Mouse (Mus musculus) thymus, postnatal 25 days (tissue): Measurements from ENCODE around the gene Coro7.
"Not testable (repeated sequence)": the region's sequence is repeated elsewhere in the genome, so short reads cannot be mapped to it uniquely, and the experiment has no call there.

ENCODE experiments used
- DNase-seq: peaks from one replicate; pipeline ENCODE4 v3.0.0; 2022

Coro7 gene

DNA sequence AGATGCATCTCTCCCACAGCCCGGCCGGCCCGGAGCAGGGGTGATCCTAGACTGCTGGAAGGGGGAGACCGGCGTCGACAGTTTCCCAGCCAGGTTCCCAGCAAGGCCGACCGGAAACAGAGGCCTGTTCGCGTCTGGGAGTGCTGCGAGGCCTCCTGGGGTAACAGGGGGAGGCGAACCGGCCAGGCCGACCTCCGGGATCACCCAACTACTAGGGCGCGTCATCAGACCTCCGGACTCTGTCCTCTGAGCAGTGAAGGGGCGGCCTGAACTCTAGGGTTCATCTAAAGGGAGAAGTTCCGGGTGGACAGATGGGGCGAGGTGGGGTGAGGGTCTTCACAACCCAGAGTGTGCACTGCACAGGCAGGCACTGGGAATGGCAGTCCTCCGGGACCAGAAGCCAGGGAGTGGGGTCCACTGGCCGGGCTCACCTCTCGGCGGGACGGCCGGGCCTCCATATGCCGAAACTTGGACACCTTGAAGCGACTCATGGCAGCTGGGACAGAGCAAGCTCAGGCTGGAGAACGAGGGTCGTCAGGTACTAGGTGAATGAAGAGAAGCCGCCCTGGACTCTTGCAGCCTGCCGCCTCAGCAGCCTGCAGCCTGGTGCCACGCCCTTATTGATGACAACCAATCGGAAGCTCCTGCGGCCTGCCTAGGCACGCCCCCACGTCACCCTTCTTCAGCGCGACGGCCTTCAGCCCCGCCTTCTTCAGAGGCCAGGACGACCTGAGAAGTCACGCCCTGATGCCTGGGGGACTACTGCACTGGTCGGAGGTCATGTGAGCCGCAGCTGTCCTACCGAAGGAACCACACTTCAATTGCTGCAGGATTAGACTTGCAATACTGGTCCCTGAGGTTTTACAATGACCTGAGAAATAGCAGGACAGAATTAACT, at the start of gene Coro7:
Gene Coro7, minus strand, starts transcription at position 657 of the 898 bp plus-strand sequence.
- DNase-seq = peak; percentile 93

DNA sequence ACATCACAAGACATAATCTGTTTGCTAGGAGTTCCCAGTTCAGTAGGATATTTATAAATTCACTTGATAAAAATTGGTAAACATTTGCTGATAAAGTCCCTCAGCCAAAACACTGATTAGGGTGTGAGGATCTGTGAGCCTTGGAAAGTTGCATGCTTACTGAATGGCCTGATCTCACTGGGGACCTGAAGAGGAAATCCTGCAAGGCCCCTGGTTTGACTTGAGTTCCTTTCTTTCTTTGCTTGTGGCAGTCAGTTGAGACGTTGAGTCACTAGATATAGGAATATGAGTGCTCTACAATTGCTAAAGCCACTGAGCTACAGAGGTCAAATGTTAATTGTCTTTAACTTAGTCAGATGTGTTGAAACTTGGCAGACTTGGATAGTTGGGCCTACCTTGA, 48.4 kb upstream of the Coro7 start:
- no peak for DNase-seq

DNA sequence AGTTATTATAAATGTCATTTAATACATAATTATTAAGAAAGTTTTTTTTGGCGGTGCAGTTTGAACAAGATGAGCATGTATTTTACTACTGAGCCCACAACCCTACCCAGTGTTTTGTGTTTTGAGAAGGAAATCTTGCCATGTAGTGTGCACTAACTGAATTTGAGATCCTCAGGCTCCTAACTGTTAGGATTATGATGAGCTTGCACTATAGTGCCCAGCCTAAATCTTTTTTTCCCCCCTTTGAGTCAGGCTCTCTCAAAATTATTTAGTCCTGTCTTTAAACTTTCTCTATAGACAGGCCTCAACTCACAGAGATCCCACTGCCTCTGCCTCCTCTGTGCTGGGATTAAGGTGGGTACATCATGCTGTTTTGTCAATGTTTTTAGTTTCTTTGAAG, 47.9 kb upstream of the Coro7 start:
- DNase-seq = no peak

DNA sequence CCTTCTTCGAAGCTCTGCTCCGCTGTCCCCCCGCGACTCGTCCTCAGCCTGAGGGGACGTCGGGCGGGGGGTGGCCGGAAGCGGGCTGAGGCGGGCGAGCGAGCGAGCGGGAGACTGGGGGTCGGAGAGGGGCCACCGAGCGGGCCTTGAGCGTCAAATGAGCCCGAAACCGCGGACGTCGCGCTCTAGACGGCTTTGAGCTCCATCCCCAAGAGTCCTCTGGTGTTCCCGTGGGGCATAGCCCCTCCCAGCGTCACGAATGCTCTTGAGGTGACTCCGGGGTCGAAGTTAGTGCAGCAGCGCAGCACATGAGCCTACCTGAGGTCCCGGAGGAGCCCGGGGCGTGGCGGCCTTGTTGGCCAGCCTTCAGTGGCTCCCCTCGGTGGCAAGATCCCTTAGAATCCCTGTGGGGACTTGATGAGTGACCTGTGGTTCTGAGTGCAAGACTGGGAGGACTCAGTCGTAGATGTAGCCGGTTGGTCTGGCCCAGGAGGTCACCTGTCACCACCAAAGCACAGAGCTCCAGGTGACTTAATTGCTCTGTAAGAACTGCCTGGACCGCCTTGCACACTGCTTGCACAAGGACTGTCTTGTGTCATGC, 47.1 kb upstream of the Coro7 start:
- DNase-seq = no peak

DNA sequence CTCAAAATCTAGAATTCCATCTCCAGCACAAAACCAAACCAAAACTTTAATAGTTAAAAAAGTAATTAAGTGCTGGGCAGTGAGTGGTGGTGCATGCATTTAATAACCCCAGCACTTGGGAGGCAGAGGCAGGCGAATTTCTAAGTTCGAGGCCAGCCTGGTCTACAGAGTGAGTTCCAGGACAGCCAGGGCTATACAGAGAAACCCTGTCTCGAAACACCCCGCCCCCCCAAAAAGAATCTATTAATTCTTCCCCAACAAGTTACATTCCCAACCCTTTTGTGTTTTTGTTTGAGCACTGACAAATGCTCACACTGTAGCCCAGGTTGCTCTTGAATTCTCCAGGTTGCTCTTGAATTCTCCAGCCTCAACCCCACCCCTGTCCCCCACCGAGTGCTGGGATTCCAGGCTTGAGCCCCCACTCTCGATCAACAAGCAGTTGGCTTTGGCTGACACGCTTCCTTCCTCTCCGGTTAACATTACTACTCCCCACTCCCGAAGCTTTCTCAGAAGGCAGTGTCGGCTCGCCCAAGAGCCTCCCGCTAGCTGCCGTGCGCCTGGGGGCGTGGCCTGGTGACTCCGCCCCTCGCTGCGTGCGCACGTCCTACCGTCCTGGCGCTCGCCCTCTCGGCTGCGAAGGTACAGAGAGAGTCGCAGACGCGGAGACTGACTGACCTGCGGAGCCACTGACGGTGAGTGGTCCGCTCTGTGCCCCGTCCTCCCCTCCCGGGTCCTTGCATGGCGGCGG, 46.4 kb upstream of the Coro7 start, which contains the start of gene Hmox2:
Gene Hmox2, plus strand, starts transcription at position 582 of the 748 bp plus-strand sequence.
- DNase-seq = peak; percentile 97

DNA sequence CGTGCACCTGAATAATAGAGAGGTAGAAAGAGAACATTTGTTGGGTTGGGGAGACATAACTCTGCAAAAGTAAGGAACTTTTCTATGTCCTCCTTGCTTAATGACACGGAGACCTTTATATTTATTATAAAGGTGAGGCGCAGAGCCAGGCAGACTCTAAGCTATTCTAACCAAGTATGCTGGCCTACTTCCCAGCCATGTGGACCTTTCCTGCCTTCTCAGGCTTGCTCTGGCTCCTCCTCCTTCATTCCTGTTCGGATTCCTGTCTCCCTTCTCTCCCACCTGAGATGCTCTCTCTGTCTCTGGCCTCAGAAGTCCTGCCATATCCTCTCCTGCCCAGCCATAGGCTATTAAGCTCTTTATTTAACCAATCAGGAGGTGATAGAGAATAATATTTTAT, 45.7 kb upstream of the Coro7 start:
- no peak for DNase-seq

DNA sequence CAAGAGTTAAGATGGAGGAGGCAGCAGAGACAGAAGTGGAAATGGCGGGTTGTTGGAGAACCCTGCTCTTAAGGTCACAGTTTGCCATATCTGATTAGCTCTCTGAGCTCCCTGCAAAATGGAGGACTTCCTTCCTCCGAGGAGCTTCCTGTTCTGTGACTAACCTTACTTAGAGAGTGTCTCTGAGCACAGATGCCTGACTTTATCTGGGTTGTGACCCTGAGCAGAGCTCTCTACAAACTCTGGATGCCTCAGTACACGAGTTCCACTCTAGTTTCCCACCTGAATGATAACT, 43.3 kb upstream of the Coro7 start:
- peak; percentile 35 for DNase-seq

DNA sequence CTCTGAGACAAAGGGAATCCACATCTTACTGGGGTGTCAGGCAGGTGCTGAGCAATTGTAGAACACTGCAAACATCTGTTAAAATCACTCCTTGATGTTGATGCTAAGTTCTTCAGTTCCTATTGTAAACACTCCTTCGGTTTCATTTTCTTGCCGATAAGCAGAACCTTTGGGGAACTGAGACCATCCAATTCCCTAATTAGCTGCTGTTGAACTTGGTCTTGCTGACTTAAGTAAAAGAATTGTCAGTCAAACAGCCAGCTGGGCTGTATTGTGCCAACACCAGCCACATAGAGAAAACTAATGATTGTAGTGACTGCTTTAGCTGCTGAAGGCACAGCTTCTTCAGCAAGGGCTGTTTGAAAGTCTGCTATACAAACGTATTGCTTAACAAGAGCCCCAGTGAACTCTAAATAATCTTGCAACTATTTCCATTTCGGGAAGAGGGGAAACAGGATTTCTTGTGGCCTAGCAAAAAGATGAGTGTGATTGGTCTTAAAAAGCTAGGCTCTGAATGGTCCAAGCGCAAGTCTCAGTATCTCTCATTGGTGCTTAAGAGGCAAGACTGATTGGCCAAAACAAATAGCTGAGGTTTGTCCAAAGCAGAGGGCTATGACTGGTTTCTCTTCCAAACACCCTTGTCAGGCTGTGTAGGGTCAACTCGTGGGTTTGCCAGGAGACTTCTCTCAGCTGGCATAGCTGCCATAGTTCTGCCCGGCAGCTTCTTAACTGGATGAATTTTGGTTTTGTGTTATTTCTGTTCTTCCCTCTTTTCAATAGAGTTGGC, 42.7 kb upstream of the Coro7 start:
- peak; percentile 45 for DNase-seq

DNA sequence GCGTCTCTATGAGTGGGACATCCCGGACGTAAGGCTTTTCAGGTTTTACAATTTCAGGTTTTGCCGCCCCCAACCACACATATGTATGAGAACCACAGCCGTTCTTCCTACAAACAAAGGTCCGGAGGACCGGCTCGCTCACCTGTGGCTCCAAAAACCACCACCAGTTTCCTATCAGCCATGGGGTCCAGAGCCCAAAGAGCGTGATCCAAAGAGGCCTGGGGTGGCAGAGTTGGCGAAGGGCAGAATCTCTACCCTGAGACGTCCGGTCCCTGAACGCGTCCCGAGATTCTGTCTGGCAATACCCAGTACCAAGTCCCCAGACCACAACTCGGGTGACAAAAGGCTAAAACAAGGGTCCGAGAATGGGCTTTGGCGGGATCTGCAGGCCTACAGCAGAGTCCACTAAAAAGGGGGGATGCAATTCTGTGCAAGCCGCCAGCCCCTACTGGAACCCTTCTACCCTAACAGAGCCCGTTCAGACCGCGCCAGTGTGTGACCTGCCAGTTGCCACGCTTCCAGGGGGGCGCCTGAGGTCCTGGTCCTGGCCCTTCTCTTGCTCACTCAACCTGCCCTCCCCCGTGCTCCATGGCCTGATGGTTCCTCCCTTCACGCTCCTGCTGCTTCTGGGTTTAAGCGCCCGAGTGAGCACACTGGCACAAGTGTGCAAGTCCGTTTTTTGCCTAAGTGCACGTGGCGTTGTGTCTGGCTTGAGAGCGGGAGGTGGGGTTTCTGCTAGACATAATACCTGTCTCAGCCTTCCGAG, 39.4 kb upstream of the Coro7 start, which contains the start of gene Nmral1:
Gene Nmral1, minus strand, starts transcription at position 604 of the 766 bp plus-strand sequence.
- peak; percentile 66 for DNase-seq

DNA sequence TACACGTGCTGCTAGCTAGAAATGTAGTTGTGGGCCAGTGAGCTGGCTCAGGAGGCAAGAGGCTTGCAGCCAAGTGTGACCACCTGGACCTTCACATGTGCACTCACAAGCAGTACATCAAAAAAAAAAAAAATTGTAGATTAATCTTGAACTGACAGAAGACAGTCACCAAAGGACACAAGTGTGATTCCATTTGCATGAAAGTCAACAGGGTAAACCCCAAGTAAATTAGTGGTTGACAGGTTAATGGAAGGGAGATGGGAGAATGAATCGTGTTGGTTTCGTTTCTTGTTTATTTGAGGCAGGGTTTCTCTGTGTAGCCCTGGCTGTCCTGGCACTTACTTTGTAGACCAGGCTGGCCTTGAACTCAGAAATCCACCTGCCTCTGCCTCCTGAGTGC, 38.3 kb upstream of the Coro7 start:
- DNase-seq = no peak

DNA sequence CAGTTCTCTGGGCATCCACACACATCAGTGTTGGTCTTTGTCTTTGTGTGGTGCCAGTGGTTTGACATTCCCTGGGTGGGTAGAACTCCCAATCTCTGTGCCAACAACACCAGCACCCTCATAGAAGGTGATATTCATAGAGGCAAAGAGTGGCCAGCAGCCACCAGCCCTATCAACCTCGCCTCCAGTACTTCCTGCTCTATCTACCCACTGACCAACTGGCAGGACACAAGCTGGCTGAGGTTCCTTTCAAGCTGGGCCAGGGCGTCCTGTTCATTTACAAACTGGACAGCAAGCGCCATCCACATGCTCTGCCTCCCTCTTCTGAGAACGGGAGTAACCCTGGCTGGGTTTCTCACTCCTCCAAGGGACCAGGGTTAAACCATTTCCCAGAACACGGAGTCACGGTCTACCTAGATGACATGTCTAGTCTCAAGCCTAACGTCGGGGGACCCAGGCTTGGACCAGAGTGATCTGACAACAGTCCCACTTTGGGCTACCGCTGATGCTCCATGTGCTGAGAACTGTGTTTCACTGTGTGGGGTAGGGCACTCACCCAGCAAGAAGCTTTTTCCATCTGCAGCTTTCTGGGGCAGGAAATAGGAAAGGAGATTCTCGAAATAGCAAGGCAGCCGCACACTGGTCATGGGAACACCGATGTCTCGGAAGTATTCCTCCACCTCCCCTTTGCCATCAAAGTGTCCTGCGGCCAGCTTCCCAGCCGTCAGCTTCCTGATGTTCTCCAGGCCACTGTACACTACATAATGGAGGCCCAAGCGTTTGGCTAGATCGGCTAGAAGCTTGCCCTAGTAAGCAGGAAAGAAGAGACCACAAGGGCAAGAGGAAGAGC, 34.5 kb upstream of the Coro7 start:
- DNase-seq = no peak

DNA sequence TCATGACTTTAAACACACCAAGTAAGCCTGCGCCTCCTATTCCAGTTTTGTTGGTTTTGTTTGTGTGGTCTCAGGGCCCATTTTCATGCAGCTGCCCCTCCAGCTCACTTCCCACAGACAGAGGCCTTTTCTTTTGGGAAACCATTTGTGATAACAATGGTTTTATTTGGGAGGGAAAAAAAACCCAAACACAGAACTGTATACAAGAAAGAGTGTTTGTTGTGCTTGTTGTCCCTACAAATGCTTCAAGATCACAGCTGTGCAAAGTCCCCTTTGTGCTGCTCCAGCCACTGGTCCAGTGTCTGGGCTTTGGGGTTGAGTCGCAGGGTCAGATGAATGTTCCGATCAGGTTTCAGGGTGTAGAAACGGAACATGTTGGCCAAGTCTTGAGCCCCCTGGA, 31.6 kb upstream of the Coro7 start:
- DNase-seq = no peak

DNA sequence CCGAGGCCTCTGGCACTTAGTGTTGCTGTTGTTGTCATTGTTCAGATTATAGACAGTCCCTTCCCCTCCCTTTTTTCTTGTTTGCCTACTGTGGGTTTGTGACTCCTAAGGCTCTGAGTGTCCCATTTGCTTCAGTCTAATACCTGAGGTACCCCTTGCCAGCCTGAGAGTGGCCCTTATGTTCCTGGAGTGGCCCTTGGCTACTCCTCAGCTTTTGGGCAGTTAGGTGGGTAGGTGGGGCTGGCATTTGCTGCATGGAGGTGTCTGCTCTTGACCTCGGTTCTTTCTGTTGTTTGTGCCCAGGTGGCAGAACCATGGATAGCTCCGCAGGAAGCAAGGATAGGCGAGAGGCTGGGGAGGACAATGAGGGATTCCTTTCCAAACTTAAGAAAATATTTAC, 26.0 kb upstream of the Coro7 start:
- no peak for DNase-seq

DNA sequence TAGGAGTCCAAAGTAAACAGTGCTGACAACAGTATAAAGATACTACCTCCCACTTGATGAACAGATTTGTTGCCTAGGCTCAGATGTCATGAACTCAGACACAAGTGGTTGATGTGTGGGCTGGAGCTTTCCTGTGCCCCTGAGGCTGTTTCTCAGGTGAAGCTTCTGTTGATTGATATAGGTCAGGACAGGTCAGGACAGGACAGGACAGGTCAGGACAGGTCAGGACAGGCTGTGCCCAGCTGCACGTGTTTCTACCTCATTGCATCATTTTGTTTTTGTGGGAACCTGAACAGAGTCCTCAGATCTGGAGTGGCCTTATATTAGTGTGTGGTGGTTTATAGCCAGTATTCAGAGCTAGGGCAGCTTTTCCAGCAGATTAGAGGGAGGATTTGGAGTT, 23.1 kb upstream of the Coro7 start:
- no peak for DNase-seq

DNA sequence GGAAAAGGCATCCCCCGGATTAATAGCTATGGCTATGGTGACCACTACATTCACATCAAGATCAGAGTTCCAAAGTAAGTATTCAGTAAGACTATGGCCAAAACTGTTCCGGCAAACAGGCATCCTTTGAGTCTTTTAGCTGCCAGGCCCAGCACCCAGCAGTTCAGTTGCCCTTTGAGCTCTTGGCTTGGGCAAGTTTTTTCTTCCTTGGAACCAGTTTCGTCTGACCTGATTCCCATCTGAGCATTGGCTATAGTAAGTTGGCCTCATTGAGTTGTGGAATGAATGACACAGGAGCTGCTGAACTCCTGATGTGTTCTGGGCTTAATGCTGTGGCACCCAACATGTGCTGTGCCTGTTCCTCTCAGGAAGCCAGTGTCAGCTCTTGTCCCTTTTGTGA, 21.6 kb upstream of the Coro7 start:
- DNase-seq = no peak

DNA sequence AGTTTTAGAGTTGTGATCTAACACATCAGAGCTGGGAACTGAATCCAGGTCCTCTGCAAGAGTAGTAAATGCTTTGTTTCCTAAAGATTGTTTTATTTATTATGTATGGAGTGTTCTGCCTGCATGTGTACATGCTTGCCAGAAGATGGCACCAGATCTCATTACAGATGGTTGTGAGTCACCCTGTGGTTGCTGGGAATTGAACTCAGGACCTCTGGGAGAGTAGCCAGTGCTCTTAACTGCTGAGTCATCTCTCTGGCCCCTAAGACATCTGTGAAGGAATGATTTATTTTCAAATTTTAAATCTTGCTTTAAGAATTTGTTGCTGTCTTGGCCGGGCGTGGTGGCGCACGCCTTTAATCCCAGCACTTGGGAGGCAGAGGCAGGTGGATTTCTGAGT, 9.8 kb upstream of the Coro7 start:
- DNase-seq = not testable (repeated sequence)

DNA sequence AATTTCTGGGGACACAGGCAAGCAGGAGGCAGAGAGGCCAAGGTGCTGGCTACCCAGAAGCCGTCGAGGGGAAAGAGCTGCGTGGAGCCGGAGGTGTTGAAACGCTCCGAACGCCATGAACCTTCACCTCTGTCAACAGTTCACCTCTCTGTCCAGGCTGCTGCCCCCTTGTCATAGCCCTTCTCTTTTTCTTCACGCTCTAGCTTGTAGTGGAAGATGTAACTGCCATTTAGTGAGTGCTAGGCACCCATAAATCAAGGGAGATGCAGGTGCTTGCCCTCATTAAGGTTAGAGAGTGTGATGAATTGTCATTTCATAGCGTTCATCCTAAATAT, 4.8 kb upstream of the Coro7 start:
- no peak for DNase-seq

DNA sequence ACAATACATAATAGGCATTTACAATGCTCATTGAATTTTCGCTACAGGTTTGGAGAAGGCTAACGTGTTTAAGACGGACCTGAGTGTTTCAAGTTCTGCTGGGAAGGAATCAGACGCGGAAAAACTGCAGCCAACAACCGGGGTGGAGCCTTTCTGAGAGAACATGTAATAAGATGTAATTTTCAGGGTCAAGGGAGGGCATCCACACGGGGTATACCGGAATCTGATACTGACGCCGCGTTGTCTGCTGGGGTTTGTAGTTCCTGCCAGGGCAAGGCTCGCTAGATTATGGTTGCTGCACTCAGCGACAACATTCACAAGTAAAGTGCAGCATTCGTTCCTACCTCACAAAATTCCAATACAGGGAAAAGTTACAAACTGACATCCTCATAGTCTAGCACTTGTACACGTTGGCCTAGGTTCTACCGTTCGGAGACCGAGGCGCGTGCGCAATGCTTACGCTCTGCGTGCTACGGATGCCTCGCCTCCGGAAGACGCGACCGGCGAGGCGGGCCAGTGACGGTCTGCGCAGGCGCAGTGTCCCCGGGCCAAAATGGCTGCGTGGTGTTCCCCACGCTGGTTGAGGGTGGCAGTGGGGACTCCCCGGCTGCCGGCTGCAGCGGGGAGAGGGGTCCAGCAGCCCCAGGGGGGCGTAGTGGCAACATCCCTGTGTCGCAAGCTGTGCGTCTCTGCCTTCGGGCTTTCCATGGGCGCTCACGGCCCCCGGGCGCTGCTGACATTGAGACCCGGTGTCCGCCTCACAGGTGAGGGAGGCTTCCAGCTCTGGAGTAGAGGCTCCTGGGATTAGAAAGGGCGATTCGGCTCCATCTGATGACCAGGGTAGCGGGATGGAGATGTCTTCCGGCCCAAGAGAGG, 4.2 kb upstream of the Coro7 start:
- DNase-seq = peak; percentile 97

DNA sequence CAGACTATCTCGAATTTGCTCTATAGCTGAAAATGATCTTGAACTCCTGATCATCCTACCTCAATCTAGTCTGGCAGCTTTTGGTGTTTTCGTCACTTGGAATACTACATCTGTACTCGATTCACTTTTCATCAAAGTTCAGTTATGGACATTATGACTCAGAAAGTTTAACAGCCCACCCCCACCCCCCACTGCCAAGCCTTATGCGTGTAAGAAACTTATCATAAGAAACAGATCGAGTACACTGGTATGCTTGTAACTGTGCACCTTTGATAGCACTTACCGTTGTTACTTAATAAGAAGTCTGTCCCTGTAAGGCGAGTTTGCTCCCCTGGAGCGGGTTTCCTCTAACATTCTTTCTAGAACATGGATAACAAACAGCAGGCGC, 3.6 kb upstream of the Coro7 start:
- no peak for DNase-seq

DNA sequence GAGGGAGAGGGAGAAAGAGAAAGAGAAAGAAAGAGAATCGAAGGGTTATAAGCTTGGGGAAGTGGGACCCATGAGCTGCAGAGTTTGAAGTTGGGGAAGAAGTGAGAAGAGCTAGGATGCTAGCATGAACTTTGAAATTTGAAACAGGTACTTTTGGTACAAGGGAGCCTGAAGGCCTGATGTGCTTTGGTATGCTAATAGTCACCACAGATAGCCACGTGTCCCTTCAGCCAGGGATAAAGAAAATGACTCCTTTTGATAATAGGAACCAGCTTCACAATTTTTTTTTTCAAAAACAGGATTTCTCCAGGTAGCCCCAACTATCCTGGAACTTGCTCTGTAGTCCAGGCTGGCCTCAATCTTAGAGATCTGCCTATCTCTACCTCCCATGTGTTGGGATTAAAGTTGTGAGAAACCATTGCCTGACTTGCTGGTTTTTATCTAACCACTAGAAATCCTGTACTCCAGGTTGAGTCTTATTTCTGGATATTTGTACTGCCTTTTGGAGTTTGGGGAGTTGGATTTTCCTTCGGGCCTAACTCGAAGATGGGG, 3.1 kb upstream of the Coro7 start:
- no peak for DNase-seq
